Mouse (Mus musculus) mouse trophoblast stem cell (cell line): ENCODE measurements around the gene Plekhm2.

Source experiments
- in situ Hi-C, 2 experiments: fragments of 300-500 bp; cut with MseI, MboI; formaldehyde crosslinking; loops; 2 replicates in 1 of 2; 3 replicates in 1 of 2; pipeline ENCODE4 v1.15.1; 2025

Gene Plekhm2

GRCm38 (mm10) chr4:141663122-141663931 lies 1.4 kb downstream of the Plekhm2 start:
- in situ Hi-C loops = no loop called here

- in situ Hi-C loops = no loop called here
These were observed 3.8 kb downstream of the Plekhm2 start for GRCm38 (mm10) chr4:141660884-141661283.

DNA sequence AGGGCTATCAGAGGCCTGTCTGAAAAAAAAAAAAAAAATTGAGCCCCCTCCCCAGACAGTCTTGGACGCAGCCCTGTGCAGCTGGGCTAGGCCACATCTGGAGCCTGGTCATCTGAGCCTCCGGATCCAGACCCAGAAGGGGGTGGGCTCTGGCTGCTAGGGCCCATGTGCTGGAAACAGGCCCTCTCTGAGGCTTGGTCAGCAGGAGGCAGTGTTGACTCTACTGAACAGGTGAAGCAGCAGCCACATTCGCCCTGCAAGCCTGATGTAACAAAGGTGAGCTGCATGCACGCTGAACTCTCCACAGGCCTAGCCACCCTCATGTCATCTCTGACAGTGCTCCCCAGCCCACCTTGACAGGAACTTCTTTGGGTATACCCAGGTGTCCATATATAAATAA lies 5.0 kb downstream of the Plekhm2 start:
- in situ Hi-C loops = no loop called here

- in situ Hi-C loops = no loop called here
These were observed 5.7 kb downstream of the Plekhm2 start for GRCm38 (mm10) chr4:141658846-141659484.

DNA sequence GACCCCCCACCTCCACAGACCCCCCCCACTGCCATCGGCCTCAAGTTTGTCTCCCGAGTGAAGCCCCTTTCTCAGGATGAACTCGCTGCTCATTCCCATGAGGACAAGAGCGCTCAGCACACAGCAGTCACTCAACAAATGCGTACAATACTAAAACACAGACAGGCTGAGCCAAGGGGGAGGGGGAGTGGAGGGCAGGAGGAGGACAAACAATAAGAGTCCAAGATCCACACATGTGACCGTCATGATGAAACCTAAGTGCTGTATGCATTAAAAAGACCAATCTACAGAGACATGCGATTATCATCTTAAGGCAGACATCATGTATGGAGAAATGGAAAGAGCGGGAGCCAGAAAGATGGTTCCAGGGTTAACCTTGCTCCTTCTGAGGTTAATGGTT lies 7.8 kb downstream of the Plekhm2 start:
- in situ Hi-C loops = no loop called here

DNA sequence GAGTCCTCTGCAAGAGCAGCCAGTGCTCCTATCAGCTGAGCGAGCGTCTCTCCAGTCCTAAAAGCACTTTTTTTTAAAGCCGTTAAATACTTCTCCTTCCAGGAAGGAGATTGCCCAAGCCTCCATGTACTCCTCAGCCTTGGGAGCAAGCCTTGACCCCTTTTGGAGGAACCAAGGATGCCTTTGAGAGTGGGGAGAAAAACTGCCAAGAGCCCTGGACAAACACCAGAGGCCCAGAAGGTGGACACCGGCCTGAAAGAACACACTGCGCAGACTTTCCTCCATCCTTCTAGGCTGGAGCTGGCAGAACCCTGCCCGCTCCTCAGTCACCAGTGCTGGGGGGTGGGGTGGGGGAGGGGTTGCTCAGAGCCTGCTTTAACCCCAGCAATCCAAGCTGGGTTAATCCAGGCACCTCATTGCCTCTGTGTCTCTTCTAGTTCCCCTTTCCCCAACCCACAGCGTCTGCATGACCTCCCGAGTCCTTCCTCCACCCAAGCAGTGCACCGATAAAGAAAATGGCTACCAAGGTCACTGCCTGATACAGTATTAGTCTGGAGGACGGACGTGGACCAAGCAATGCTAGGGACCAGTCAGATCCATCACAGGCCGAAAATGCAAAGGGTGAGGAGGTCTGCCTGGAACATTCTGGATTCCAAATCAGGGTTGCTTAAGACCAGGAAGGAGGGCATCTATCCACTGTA lies 8.6 kb downstream of the Plekhm2 start:
- in situ Hi-C loops = no loop called here

DNA sequence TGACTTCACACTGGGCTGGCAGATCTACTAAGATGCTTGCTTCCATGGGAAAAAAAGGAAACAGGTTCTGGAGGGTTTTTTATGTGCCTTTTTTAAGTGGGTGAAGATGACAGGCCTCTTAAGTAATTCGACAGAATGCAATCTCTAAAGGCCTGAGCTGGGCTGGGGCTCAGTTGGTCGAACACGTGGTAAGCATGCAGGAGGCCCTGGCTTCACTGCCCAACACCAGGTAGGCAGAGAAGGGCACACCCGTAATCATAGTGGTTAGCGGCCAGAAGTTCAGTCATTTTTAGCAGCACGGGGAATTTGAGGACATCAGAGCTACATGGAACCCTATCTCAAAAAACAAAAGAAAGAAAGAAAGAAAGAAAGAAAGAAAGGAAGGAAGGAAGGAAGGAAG lies 10.2 kb downstream of the Plekhm2 start:
- in situ Hi-C loops = no loop called here

DNA sequence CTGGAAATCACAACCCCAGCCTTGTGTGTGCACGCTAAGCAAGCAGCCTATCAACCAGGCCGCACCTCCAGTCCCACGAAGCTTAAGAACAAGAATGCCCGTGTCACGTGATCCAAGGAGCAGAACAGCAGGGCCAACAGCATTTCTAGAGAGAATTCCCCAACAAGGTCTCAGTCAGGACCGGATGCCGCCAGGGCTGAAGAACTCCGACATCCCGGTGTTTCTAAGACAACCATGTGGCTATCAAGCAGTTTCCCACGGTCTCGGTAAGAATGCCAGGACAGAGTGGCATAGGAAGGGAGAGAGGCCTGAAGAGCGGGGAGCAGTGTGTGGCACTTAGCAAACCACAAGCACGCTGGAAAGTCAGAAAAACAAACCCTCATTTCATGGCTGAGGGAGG lies 10.9 kb downstream of the Plekhm2 start:
- in situ Hi-C loops = no loop called here

- in situ Hi-C loops = no loop called here
These were observed 11.7 kb downstream of the Plekhm2 start for GRCm38 (mm10) chr4:141653044-141653443.

DNA sequence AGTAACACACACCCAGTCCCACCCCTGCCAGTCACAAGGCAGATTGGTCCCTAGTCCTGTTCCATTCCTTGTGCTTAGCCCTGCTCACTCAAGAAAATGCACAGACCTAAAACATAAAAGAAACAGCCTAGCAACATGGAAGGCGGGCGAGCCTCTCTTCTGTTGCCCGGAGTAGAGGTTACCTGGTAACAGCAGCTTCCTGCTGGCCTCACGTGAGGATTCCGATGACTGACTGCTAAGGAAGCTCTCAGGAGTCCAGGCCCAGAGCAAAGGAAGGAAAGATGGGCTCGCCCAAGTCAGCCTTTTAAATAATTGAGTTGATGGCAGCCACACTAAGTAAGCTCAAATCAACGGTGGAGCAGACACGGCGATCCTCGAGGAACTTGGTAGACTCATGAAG lies 12.8 kb downstream of the Plekhm2 start:
- in situ Hi-C loops = no loop called here

DNA sequence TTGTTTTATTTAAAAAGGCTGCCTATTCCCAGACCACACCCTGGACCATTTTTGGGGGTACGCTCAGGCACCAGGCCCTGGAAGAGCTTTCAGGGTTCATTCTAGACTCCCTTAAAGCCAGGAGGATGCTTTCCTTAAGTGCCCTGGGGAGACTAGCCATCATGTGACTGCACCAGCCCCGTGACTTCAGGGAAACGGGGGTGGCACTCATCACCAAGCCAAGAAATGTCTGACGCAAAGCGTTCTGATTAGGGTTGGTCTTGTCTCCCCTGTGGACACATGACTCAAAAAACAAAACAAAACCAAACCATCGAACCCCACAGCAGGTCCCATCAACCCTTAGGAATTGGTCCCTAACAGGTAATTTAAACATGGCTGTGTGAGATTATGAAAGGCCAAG lies 13.4 kb downstream of the Plekhm2 start:
- in situ Hi-C loops = no loop called here

GRCm38 (mm10) chr4:141649244-141649643 lies 15.5 kb downstream of the Plekhm2 start:
- in situ Hi-C loops = no loop called here

DNA sequence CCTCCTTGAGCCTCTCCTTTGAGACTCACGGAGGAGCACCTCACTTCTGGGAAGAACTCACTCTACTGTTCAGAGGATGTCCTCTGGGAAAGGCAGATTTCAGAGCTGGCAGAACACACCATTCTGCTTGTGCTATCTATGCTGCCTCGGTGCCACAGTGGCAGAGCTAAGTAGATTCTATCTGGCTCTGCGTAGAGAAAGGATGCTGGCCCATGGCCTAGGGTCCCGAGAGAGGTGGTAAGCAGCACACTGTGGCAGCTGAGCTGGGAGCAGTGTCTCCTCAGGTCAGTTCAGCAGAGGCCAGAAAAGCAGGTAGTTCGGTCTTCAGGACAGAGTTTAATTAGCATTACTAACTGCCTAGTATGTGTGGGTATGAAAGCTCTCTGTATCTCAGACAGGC lies 16.4 kb downstream of the Plekhm2 start:
- in situ Hi-C loops = no loop called here

- in situ Hi-C loops = no loop called here
These were observed 17.5 kb downstream of the Plekhm2 start for GRCm38 (mm10) chr4:141647187-141647586.

GRCm38 (mm10) chr4:141645988-141646387 lies 18.7 kb downstream of the Plekhm2 start:
- in situ Hi-C loops = no loop called here

- in situ Hi-C loops = no loop called here
These were observed 21.4 kb downstream of the Plekhm2 start for GRCm38 (mm10) chr4:141643118-141643855.

- in situ Hi-C loops = no loop called here
These were observed 22.5 kb downstream of the Plekhm2 start for GRCm38 (mm10) chr4:141641961-141642811.

- in situ Hi-C loops = no loop called here
These were observed 23.3 kb downstream of the Plekhm2 start for GRCm38 (mm10) chr4:141641353-141641771.

GRCm38 (mm10) chr4:141639474-141639873 lies 25.2 kb downstream of the Plekhm2 start:
- in situ Hi-C loops = no loop called here

GRCm38 (mm10) chr4:141636693-141637092 lies 28.0 kb downstream of the Plekhm2 start:
- in situ Hi-C loops = no loop called here

- in situ Hi-C loops = no loop called here
These were observed 28.7 kb downstream of the Plekhm2 start for GRCm38 (mm10) chr4:141635991-141636390.
